Mouse (Mus musculus) C2C12 (cell line): ENCODE data around the gene Bok. TPM values are rescaled to one million over a fixed set of nuclear protein-coding genes. Genes with fewer than 3 reads are reported as not detected.

Experiments
- H3K27me3 ChIP-seq: one replicate; pipeline ENCODE4 v1.6.1; 2011; ENCODE audit not compliant: control insufficient read depth, insufficient read depth, insufficient read length
- H3K36me3 ChIP-seq: one replicate; pipeline ENCODE4 v1.6.1; 2011; ENCODE audit not compliant: control insufficient read depth, insufficient read depth
- H3K4me3 ChIP-seq: one replicate; pipeline ENCODE4 v1.5.1; 2011; ENCODE audit warnings: mild to moderate bottlenecking, control low read depth; ENCODE audit not compliant: poor library complexity, insufficient read depth, severe bottlenecking
- H3K79me2 ChIP-seq: one replicate; pipeline ENCODE4 v1.6.1; 2011; ENCODE audit not compliant: control insufficient read depth, insufficient read depth
- H3K79me3 ChIP-seq: one replicate; pipeline ENCODE4 v1.6.1; 2011; ENCODE audit warnings: low read depth, control low read depth
- H3ac ChIP-seq: one replicate; pipeline ENCODE3; 2011; ENCODE audit warnings: low read depth; ENCODE audit not compliant: control insufficient read depth, insufficient read length
- CEBPB ChIP-seq: IDR thresholded peaks from one replicate; pipeline ENCODE4 v1.6.1; 2011; ENCODE audit warnings: low read depth, mild to moderate bottlenecking, control low read depth, moderate library complexity
- CTCF ChIP-seq: IDR thresholded peaks from one replicate; pipeline ENCODE4 v1.5.1; 2011; ENCODE audit not compliant: control insufficient read depth, insufficient read depth, insufficient read length
- FOSL1 ChIP-seq: IDR thresholded peaks from one replicate; pipeline ENCODE4 v1.8.0; 2011; ENCODE audit warnings: mild to moderate bottlenecking, low read length; ENCODE audit not compliant: poor library complexity, insufficient read depth, severe bottlenecking
- MAX ChIP-seq: IDR thresholded peaks from one replicate; pipeline ENCODE4 v1.6.1; 2011; ENCODE audit warnings: mild to moderate bottlenecking, control low read depth
- MYOD1 ChIP-seq: IDR thresholded peaks from one replicate; pipeline ENCODE4 v1.6.1; 2011; ENCODE audit warnings: low read depth; ENCODE audit not compliant: control insufficient read depth, insufficient read length
- MYOG ChIP-seq: IDR thresholded peaks from one replicate; pipeline ENCODE4 v1.6.1; 2011; ENCODE audit not compliant: control insufficient read depth, insufficient read length; ENCODE audit errors: extremely low read depth
- USF1 ChIP-seq: IDR thresholded peaks from one replicate; pipeline ENCODE4 v1.6.1; 2011; ENCODE audit warnings: low read depth, mild to moderate bottlenecking, control low read depth, moderate library complexity
- polyA plus RNA-seq: library from polyadenylated mRNA; unstranded; fragments of >200 nt; fragmentation: generic; extraction: Trizol; gene quantifications from one replicate; pipeline ENCODE4 v1.2.1, GENCODE M21; 2012; ENCODE audit warnings: missing spikeins

Bok gene
- polyA plus RNA-seq, 1 experiment, result 219 TPM

DNA sequence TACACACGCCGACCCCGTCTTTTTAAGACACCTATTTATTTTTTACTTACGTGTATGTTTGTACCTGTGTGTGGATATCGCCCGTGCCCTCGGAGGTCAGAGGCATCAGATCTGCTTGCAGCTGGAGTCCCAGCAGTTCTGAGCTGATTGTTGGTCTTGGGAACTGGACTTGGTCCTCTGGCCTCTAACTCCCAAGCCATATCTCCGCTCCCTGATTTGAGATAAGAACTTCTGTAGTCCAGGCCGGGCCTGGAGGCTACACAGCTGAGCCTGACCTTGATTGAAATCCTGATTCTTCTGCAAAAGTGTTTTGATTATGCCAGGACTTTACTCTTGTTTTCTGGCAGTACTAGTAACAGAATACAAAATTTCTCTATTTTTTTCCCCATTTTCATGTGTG, 7.3 kb downstream of the Bok start:
- Histone ChIP-seq H3K4me3 (no peak overlapping the region), H3K79me2 (peaks cover 37% of the 10 kb centered on the region), H3K36me3 (peaks cover 63% of the 10 kb centered on the region), H3ac (no peak overlapping the region), H3K79me3 (peaks cover 16% of the 10 kb centered on the region), H3K27me3 (no peaks in the 10 kb centered on the region)
- no peak for TF ChIP-seq MAX
- TF ChIP-seq MYOD1, result no peak
- TF ChIP-seq MYOG, result no peak
- no peak for TF ChIP-seq FOSL1
- no peak for TF ChIP-seq CTCF
- TF ChIP-seq USF1, result no peak
- no peak for TF ChIP-seq CEBPB

DNA sequence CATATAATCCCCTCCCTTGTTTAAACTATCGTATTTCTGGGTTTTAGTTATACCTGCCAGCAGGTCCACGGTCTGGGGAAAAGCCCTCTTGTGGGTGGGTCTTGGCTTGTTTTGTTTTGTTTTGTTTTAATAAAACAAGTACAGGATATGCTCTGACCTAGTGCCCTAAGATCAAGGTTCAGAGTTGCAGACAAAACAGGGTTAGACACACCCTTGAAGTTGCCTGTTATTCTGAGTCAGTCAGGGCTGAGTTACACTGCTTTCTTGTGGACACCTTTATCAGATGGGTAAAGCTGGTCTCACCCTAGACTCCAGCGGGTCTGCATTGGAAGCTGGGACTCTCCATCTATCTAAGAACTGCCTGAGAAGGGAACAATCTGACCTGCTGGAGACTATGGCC, 8.0 kb downstream of the Bok start:
- Histone ChIP-seq H3ac (no peak overlapping the region), H3K79me3 (peaks cover 10% of the 10 kb centered on the region), H3K36me3 (peaks cover 58% of the 10 kb centered on the region), H3K79me2 (peaks cover 30% of the 10 kb centered on the region), H3K4me3 (no peak overlapping the region), H3K27me3 (no peaks in the 10 kb centered on the region)
- no peak for TF ChIP-seq CEBPB
- no peak for TF ChIP-seq MAX
- TF ChIP-seq FOSL1, result no peak
- no peak for TF ChIP-seq USF1
- TF ChIP-seq MYOD1, result no peak
- TF ChIP-seq MYOG, result no peak
- no peak for TF ChIP-seq CTCF

GRCm38 (mm10) chr1:93693943-93694342, 8.5 kb downstream of the Bok start:
- H3K36me3 ChIP-seq, result peaks cover 53% of the 10 kb centered on the region
- peaks cover 6% of the 10 kb centered on the region for H3K79me3 ChIP-seq
- no peaks in the 10 kb centered on the region for H3K27me3 ChIP-seq
- H3K4me3 ChIP-seq, result no peak overlapping the region
- TF ChIP-seq CEBPB (no peak), MYOG (no peak), MAX (no peak), CTCF (no peak)
- H3K79me2 ChIP-seq, result peaks cover 25% of the 10 kb centered on the region
- H3ac ChIP-seq, result no peak overlapping the region

DNA sequence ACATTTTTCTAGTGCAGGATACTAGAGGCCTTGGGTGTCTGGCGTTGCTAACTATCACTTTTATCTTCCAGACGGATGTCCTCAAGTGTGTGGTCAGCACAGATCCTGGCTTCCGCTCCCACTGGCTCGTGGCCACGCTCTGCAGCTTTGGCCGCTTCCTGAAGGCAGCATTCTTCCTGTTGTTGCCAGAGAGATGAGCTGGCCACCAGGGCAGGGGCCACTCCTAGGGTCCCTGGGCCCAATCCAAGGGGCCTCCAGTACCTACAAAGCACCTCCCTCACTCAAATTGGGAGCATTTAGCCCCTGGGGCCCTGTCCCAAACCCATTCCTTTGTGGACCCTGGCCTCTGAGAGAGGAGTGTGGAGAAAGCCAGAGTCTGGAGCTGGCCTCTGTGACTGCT, 9.5 kb downstream of the Bok start:
- Histone ChIP-seq H3ac (no peak overlapping the region), H3K79me3 (peaks cover 1% of the 10 kb centered on the region), H3K27me3 (no peaks in the 10 kb centered on the region), H3K79me2 (peaks cover 18% of the 10 kb centered on the region), H3K36me3 (peaks cover 44% of the 10 kb centered on the region), H3K4me3 (no peak overlapping the region)
- TF ChIP-seq USF1 (no peak), MYOG (no peak), FOSL1 (no peak), CEBPB (no peak), MAX (no peak), MYOD1 (no peak), CTCF (no peak)

- no peak overlapping the region for H3ac ChIP-seq
- TF ChIP-seq MYOD1, result no peak
- TF ChIP-seq USF1, result no peak
- TF ChIP-seq FOSL1, result no peak
- no peak for TF ChIP-seq MYOG
- no peak for TF ChIP-seq CEBPB
- TF ChIP-seq MAX, result no peak
- peaks cover 26% of the 10 kb centered on the region for H3K36me3 ChIP-seq
- no peak overlapping the region for H3K4me3 ChIP-seq
- H3K27me3 ChIP-seq, result no peaks in the 10 kb centered on the region
- H3K79me3 ChIP-seq, result no peaks in the 10 kb centered on the region
- no peaks in the 10 kb centered on the region for H3K79me2 ChIP-seq
Measured at GRCm38 (mm10) chr1:93697317-93697716, 11.9 kb downstream of the Bok start.

- no peak overlapping the region for H3ac ChIP-seq
- peaks cover 23% of the 10 kb centered on the region for H3K36me3 ChIP-seq
- H3K79me3 ChIP-seq, result no peaks in the 10 kb centered on the region
- TF ChIP-seq FOSL1 (no peak), MYOD1 (no peak)
- no peaks in the 10 kb centered on the region for H3K27me3 ChIP-seq
- no peaks in the 10 kb centered on the region for H3K79me2 ChIP-seq
- H3K4me3 ChIP-seq, result no peak overlapping the region
Measured at GRCm38 (mm10) chr1:93699159-93699558, 13.7 kb downstream of the Bok start.
